Mouse (Mus musculus) megakaryocyte, embryonic 14.5 days (primary cell): ENCODE measurements at regions not wholly inside any gene's neighbourhood (a gene's known extent, or its start where the extent isn't known, plus 50 kb on each side); places are given as distances from the start of the nearest gene placed in this dataset.

Source experiments
- H3K27me3 ChIP-seq: replicated peaks from 2 replicates; pipeline ENCODE3; 2012; ENCODE audit warnings: inconsistent platforms
- H3K36me3 ChIP-seq: replicated peaks from 2 replicates; pipeline ENCODE3; 2012; ENCODE audit warnings: low read length, inconsistent platforms, mixed read lengths
- H3K4me1 ChIP-seq: 2 replicates; pipeline ENCODE4 v1.6.1; 2012; ENCODE audit warnings: inconsistent platforms
- H3K4me3 ChIP-seq: replicated peaks from 2 replicates; pipeline ENCODE3; 2012; ENCODE audit warnings: moderate library complexity, mild to moderate bottlenecking, inconsistent platforms
- H3K9me3 ChIP-seq: 2 replicates; pipeline ENCODE4 v1.6.1; 2012; ENCODE audit warnings: inconsistent platforms
- FLI1 ChIP-seq: IDR thresholded peaks from 2 replicates; pipeline ENCODE4 v1.6.1; 2012; ENCODE audit warnings: low read length, inconsistent platforms, mixed read lengths
- GATA1 ChIP-seq: IDR thresholded peaks from 3 replicates; pipeline ENCODE4 v1.6.1; 2012; ENCODE audit warnings: mixed read lengths, low read length, inconsistent platforms, borderline replicate concordance

DNA sequence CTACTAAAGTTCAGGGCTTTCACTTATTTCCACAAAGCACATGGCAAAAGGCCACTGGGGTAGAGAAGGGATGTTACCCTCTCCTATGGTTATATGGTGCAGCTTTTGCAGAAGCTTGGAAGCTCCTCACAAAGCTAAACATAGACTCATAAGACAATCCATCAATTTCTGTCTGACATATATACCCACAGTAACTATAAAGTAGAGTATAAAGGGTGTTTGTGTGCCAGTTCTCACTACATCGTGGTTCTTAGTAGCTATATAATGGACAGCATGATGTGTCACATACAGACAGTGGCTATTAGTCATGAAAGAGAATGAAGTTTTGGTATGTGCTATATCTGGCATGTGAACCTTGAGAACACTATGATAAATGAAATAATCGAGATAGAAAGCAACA lies 51.2 kb upstream of the Kcnip4 start:
- Histone ChIP-seq H3K36me3 (no peaks in the 10 kb centered on the region), H3K4me1 (no peaks in the 10 kb centered on the region), H3K9me3 (no peaks in the 10 kb centered on the region), H3K27me3 (no peaks in the 10 kb centered on the region), H3K4me3 (no peak overlapping the region)
- TF ChIP-seq FLI1 (no peak), GATA1 (no peak)
